Mouse (Mus musculus) layer of hippocampus, postnatal 25 days (tissue): ENCODE data around the gene Lkaaear1. TPM values are rescaled to one million over a fixed set of nuclear protein-coding genes. Genes with fewer than 3 reads are reported as not detected.
A peak's percentile ranks its signal among the peaks of the same experiment; 100 is the strongest.

ENCODE experiments used
- DNase-seq, 2 experiments: peaks; one replicate each; pipeline ENCODE4 v3.0.0; 2022; ENCODE audit warnings: mixed read lengths in 2 of 2, low spot score in 1 of 2; ENCODE audit errors: extremely low spot score in 1 of 2
- total RNA-seq, 2 experiments: library from RNA; stranded (reverse); gene quantifications; 2 replicates each; pipeline ENCODE4 v1.2.3; 2021

Lkaaear1 gene
- not detected for total RNA-seq

- DNase-seq: no peak
These were observed at the start of gene Lkaaear1 for GRCm38 (mm10) chr2:181698241-181698640. Gene Lkaaear1, minus strand, starts transcription at chr2:181698442.

DNA sequence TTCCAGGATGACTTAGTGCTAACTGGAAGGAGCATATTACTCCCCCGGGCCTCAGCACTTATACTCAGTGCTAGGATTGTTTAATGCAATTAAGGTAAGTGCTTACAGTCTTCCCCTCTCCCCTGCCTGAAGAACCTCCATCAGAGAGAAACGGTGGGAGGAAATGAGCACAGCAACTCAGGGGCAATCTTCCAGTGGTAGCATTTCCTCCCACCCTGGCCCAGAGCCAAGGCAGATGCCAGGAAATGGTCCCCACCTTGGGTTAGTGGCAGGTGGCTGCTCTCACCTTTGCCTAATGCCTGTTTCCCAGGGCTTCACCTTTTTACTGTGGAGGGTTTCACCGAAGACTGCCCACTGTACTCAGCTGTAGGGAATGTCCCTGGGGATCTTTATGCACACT, 31.8 kb upstream of the Lkaaear1 start:
- no peak for DNase-seq

DNA sequence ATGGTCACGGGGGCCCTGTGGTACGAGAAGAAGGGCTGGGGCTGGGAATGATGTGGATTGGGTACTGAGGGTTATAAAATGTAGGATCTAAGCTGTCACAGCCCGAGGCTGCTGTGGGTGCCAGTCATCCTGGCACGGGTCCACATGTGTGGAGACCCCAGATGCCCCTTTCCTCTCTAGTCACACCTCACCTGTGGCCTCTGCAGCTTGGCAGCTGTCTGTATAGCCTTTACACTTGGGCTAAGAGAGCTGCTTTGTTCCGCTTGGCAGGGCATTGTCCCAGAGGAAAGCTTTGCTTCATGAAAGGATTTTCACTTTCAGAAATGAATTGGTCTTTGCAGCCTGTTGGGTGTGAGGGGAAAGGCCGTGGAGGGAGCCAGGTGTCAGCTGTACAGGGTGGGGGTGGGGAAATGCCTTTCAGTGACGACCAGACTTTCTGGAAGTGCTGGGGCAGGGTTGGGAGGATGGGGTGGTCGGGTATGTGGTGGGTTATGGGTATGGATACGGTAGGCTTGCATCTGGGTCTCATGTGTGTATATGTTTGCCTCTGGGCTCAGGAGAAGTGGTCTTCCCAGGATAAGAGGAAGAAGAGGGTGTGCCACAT, 29.5 kb upstream of the Lkaaear1 start:
- no peak for DNase-seq

DNA sequence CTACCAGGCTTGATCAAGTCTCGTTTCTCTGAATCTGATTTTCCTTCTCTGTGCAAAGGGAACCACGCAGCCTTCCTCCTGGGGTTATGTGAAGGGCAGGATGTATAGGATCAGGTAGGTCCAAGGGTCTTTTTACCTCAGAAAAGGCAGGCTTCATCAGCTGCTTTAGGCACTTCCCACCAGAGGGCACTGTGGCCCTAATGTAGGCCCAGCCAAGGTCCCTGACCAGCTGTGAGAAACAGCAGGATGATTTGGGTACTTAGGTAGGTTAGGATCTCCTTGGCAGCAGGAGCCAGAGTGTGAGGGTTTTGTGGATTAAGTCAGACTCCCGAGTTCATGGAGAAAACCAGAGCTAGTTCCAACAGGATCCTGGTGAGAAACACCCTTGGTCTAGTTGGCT, 24.0 kb upstream of the Lkaaear1 start:
- peak in 1 of 2 experiments; percentile 49 for DNase-seq

- no peak for DNase-seq
These were observed 23.0 kb upstream of the Lkaaear1 start for GRCm38 (mm10) chr2:181721200-181721599.

DNA sequence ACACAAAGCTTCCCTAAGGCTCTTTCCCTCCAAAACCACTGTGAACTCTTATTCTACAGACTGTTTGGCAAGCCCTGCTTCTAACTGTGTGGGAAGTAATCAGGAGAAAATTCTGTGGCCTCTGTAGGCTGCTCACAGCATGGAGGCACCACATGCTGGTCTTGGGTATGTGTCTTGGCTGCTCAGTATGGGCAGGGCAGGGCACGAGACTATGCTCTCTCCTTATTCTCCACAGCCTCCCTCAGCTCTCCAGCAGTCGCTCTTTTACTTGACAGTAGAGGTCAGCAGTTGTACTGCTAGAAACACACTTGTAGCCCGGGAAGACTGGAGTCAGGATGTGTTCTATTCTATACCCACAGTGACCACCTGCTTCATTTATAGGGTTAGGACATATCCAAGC, 21.8 kb upstream of the Lkaaear1 start:
- no peak for DNase-seq

GRCm38 (mm10) chr2:181716991-181717390, 18.7 kb upstream of the Lkaaear1 start:
- no peak for DNase-seq

DNA sequence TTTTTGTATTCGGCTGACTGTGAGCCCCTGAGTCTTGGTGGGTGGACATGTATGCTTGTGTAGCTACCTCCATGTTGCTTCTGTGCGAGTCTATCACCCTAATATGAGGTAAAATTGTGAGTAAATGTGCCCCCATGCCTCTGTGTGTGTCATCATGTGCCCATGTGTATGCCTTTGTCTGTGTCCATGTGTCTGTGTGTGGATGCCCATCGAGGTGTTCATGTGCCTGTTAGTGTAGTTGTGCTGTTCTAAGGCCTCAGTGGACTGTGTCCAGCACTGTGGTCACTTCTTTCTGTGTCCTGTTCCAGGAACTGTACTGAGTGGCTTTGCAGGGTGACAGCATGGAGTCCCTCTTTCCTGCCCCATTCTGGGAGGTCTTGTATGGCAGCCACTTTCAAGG, 17.1 kb upstream of the Lkaaear1 start:
- DNase-seq: no peak

GRCm38 (mm10) chr2:181714903-181715326, 16.7 kb upstream of the Lkaaear1 start, which contains the start of gene Oprl1:
Gene Oprl1, plus strand, starts transcription at chr2:181715016.
- peak; percentile 44 to 58 for DNase-seq

GRCm38 (mm10) chr2:181713749-181714148, 15.5 kb upstream of the Lkaaear1 start:
- no peak for DNase-seq

- no peak for DNase-seq
These were observed 8.4 kb upstream of the Lkaaear1 start for GRCm38 (mm10) chr2:181706668-181707067.

DNA sequence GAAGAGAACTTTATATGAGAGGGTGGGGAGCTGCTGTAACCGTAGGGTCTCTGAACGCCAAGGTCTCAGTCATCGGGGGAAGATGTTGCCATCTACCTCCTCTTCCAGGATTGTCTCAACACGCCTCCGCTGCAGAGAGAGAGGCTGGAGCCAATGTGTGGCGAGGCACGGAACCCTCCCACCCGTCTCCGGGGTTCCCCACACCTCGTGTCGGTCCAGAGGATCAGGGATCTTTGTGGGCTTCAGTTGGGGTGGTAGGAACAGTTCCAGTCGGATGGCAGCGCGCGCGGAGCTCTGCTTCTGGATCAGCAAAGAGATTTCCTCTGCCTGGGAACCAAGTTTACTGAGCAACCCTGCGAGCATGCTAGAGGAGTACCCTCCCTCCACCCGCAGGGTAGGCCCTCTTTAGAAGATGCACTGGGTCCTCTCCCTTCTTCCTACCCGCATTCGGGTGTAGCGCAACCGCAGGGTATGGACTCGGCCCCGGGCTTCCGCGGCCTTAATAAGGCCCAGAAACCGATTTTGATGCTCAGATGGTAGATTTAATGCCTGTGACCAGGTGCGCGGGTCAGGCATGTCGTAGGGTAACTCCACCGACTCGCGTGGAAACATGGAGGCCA, 1.3 kb downstream of the Lkaaear1 start:
- DNase-seq: no peak

DNA sequence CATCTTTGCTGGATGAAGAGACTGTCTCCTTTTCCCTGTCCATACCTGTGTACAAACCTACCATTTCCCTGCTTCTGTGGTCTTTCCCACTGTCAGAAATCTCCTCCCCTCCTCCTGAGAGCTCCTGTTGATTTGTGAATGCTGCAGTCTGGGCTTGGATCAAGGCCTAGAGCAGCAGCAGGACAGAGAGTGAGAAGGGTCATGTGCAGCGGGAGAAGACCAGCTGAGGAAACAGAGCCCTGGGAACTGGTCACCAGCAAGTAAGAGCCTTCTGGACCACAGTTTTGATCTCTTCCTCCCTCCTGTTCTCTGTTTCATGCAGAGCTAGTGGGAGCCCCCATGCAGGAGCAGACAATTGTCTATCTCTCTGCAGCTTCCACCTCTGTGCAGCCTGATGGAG, 2.5 kb downstream of the Lkaaear1 start:
- DNase-seq: peak in 1 of 2 experiments; percentile 1

GRCm38 (mm10) chr2:181694581-181694980, 3.7 kb downstream of the Lkaaear1 start:
- DNase-seq: peak in 1 of 2 experiments; percentile 2

DNA sequence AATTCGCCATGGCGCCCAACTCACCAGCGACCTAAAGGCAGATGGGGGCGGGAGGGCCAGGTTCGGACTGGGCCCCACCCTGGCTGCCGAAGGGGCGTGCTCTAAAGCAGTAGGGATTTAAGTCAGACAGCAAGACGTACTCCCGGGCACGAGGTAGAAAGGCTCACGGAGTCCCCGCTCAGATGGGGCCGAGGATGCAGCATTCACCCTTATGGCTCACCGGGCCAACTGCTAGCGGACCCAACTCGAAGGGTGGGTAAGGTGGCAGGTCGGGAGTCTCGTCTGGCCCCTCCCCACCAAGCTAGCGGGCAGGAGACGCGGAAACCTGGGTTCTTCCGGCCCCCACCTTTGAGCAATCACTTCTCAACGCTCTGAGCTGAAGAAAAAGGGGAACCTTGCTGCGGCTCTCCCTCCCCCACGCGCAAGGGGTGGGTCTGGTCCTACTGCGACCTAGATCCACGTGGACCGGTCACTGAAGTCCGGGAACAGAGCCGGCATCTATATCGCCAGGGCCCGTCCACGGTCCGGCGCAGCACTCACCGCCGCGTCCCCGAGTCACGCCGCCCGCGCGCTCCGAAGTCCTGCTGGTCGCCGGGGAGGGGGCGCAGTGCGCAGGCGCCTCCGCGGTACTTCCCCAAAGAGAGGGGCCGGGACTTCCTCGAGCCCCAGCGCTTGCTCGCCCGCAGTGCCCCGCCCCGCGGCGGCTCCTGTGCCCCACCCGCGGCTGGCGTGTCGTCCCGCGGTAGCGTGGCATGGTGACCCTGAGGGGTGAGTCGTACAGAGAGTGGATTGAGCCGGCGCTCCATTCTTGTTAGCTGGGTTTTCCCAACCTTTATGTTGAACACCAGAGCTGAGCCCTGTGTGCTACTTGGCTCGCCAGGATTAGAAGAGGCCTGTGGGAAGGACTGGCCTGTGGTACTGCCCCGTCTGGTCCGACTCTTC, 4.6 kb downstream of the Lkaaear1 start, which contains the start of gene Rgs19:
Gene Rgs19 (minus strand): TSS at position 639 of the 942 bp plus-strand sequence.
- DNase-seq: peak; percentile 63 to 71

DNA sequence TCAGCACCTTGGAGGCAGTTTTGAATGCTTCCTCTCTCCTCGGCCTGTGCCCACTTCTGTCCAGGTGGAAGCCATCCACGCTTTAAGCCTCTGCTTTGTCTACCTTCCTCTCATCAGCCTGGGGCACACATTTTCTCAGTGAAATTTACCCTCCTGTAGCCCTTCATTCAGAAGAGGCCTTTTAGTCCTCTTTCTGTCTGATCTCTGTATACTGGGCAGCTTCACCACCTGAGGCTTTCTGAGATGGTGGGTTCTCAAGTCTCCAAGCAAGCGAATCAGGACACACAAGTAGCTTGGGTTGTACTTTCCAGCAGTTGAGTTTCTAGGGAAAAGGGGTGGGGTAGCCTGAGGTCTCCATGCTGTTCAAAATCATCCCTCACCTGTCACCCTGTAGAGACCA, 5.9 kb downstream of the Lkaaear1 start:
- no peak for DNase-seq

DNA sequence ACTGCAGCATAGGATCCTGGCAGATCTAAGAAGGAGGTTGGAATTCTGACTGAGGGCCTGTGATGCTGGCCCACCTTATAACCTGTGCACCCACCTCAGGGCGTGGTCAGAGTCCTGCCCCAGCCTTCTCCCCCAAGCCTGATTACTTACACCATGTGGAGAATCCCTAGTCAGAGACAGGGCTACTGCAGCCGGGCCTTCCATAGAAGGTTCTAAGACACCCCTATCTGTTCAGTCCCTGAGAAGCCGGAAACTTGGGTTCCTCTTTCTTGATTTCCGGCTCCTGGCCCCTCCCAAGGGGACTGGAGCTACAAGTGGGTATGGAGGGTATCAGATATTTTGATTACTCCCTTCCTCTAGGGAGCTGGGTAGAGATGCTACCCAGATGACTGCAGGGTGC, 6.7 kb downstream of the Lkaaear1 start:
- no peak for DNase-seq

DNA sequence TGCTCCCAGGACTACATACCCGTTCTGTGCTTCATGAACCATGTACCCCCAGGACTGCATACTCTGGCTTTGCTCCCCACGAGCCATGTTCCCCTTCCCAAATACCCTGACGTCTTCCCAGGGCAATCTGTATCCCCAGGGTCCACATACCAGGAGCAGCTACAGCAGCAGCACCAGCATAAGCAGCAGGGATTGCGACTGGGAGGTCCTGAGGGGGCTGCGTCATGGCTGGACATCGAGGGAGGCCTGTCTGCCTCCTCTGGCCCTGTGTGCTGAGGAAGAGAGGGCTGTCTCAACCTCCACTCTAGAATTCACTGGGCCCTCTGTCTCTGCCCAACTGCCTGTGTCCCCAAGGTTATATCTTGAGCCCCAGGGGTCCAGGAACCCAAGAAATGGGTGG, 7.2 kb downstream of the Lkaaear1 start:
- DNase-seq: peak in 1 of 2 experiments; percentile 2

DNA sequence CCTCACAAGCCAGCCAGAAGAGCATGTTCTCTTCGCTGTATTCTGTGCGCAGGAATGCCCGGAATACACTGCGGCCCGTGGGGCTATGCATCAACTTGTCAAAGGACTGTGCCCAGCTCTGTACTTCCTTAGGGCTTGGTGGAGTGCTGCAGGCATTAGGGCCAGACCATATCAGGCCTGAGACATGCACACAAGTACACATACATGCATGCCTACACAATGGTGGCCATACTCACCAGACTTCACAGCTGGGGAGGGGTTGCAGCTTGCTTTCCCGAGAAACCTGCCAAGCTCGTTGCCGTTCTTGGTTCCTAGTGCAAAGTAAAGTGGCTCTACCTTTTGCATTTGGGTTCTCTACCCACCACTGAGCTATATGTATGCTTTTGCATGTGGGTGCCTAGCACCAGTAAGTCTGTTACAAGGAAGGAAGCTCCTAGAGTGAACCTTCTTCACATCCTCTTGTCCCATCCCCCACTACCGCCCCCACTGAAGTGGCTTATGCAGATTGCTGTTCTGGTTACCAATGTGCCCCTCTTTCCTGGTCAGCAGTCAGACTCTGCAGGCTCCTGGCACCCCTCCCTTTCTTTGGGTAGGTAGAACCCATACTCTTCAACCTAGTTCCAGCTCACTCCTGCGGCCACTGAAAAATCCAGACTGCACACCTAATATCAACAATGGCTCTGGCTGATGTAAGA, 8.6 kb downstream of the Lkaaear1 start:
- DNase-seq: no peak

DNA sequence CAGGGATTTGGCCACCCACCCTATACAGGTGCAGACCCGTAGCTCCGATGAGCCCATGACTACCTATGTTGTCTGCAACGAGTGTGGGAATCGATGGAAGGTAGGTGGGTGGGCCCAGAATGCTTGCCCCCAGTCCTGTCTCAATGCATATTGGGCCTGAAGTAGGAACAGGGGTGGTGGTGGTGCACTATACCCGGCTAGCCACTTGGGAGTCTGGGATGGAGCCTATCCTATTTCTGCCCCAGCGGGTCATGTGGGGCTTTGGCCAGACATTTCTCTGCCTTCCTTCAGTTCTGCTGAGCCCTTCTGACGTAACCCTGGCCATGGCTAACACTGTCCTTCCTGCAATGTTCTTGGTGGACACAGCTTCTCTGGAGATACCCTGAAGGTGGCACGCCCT, 10.7 kb downstream of the Lkaaear1 start:
- no peak for DNase-seq
